Mouse (Mus musculus) intestine, embryonic 15.5 days (tissue): ENCODE data around the gene 7530416G11Rik. TPM values are rescaled to one million over a fixed set of nuclear protein-coding genes. Genes with fewer than 3 reads are reported as not detected.
A peak's percentile ranks its signal among the peaks of the same experiment; 100 is the strongest.

Source experiments
- ATAC-seq: fragments of 200-750 bp; cut with Nextera tagmentation; 2 replicates; pipeline ENCODE4 v1.8.0; 2017; ENCODE audit warnings: moderate TSS enrichment, moderate library complexity
- H3K27ac ChIP-seq: fragments of 300-500 bp; sonication (generic); 2 replicates; pipeline ENCODE4 v1.5.1; 2015; ENCODE audit warnings: mild to moderate bottlenecking, inconsistent platforms
- H3K27me3 ChIP-seq: fragments of 300-500 bp; sonication (generic); replicated peaks from 2 replicates; pipeline ENCODE4 v1.6.1; 2015; ENCODE audit warnings: inconsistent platforms
- H3K36me3 ChIP-seq: fragments of 300-500 bp; sonication (generic); 2 replicates; pipeline ENCODE4 v1.6.1; 2015; ENCODE audit warnings: inconsistent platforms
- H3K4me1 ChIP-seq: fragments of 300-500 bp; sonication (generic); replicated peaks from 2 replicates; pipeline ENCODE4 v1.6.1; 2015; ENCODE audit warnings: inconsistent platforms
- H3K4me2 ChIP-seq: fragments of 300-500 bp; sonication (generic); replicated peaks from 2 replicates; pipeline ENCODE4 v1.6.1; 2015; ENCODE audit warnings: mild to moderate bottlenecking, inconsistent platforms
- H3K4me3 ChIP-seq: fragments of 300-500 bp; sonication (generic); replicated peaks from 2 replicates; pipeline ENCODE4 v1.5.1; 2015; ENCODE audit warnings: inconsistent platforms
- H3K9ac ChIP-seq: fragments of 300-500 bp; sonication (generic); 2 replicates; pipeline ENCODE4 v1.6.1; 2015; ENCODE audit warnings: inconsistent platforms
- H3K9me3 ChIP-seq: fragments of 300-500 bp; sonication (generic); 2 replicates; pipeline ENCODE4 v1.6.1; 2016; ENCODE audit warnings: inconsistent platforms
- WGBS: fragments of 180-500 bp; shearing (Covaris S2); methylation state at CpG from one replicate; pipeline ENCODE4 v1.1.7; 2015; 5-methylcytosine and 5-hydroxymethylcytosine counted together
- polyA plus RNA-seq: library from polyadenylated mRNA; unstranded; fragments of >200 nt; fragmentation: Nextera tagmentation; extraction: Ambion mirVana; gene quantifications from 2 replicates; pipeline ENCODE4 v1.2.1, GENCODE M21; 2015

Gene 7530416G11Rik
- not detected in 2 replicates for polyA plus RNA-seq

DNA sequence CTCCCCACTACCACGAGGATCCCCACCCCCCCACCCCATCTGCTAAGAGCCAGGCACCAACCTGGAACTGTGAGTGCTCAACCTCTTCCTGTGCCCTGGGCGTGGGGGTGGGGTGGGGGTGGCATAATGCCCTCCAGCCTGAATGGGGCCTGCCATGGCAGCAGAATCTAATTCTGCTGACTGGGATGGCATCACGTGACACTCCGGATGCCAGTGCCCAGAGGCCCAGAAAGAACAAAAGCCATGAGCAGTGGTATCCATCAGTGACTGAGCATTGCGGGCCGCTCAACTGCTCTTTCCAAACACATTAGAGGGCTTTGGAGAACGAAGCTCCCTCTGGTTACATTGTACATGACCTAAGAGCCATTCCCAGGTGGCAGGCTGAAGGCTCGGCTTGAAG, at the start of gene 7530416G11Rik:
Gene 7530416G11Rik, minus strand, starts transcription at position 101 of the 400 bp plus-strand sequence.
- Histone ChIP-seq H3K36me3 (no peaks in the 10 kb centered on the region), H3K27ac (no peak within 1 kb of the TSS), H3K9me3 (no peaks in the 10 kb centered on the region), H3K4me2 (no peak within 1 kb of the TSS), H3K4me3 (no peak within 1 kb of the TSS), H3K4me1 (no peaks in the 10 kb centered on the region), H3K9ac (no peak within 1 kb of the TSS), H3K27me3 (no peaks in the 10 kb centered on the region)
- ATAC-seq: no peak
- WGBS: 83% methylated on average over 8 of the region's 8 CpGs

DNA sequence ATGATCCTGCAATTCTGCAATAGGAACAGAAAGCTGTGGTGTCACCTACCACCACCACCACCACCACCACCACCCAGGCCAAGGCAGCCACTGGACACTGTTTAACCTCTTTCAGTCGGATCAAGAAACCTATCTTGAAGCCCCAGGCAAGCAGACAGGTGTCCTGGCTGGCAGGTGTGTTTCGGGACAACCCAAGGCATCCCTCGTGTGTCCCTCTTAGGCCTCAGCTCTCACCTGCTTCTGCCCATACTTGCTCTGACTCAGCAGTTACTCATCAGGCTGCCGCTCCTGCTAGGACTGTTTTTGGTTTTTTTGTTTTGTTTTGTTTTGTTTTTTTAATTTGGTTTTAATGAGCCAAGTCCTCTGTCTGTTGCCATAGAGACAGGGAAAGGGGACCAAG, 43.5 kb upstream of the 7530416G11Rik start:
- Histone ChIP-seq H3K27me3 (no peaks in the 10 kb centered on the region), H3K9ac (no peak overlapping the region), H3K27ac (no peak overlapping the region), H3K4me1 (no peaks in the 10 kb centered on the region), H3K4me3 (no peak overlapping the region), H3K36me3 (no peaks in the 10 kb centered on the region), H3K4me2 (no peak overlapping the region), H3K9me3 (no peaks in the 10 kb centered on the region)
- ATAC-seq: no peak
- WGBS: 76% methylated on average over 4 of the region's 4 CpGs

GRCm38 (mm10) chr15:85545369-85545768, 42.3 kb upstream of the 7530416G11Rik start:
- H3K36me3 ChIP-seq: no peaks in the 10 kb centered on the region
- H3K4me3 ChIP-seq: no peak overlapping the region
- H3K9me3 ChIP-seq: no peaks in the 10 kb centered on the region
- H3K4me2 ChIP-seq: no peak overlapping the region
- no peak for ATAC-seq
- H3K27me3 ChIP-seq: no peaks in the 10 kb centered on the region
- H3K27ac ChIP-seq: no peak overlapping the region
- 70% methylated on average over 5 of the region's 5 CpGs for WGBS
- no peaks in the 10 kb centered on the region for H3K4me1 ChIP-seq
- no peak overlapping the region for H3K9ac ChIP-seq

- Histone ChIP-seq H3K27ac (no peak overlapping the region), H3K4me1 (no peaks in the 10 kb centered on the region), H3K4me3 (no peak overlapping the region), H3K27me3 (no peaks in the 10 kb centered on the region), H3K36me3 (no peaks in the 10 kb centered on the region), H3K9me3 (no peaks in the 10 kb centered on the region), H3K9ac (no peak overlapping the region), H3K4me2 (no peak overlapping the region)
- ATAC-seq: no peak
- 56% methylated on average over 11 of the region's 11 CpGs for WGBS
Observed at GRCm38 (mm10) chr15:85538170-85538569, 35.1 kb upstream of the 7530416G11Rik start.

DNA sequence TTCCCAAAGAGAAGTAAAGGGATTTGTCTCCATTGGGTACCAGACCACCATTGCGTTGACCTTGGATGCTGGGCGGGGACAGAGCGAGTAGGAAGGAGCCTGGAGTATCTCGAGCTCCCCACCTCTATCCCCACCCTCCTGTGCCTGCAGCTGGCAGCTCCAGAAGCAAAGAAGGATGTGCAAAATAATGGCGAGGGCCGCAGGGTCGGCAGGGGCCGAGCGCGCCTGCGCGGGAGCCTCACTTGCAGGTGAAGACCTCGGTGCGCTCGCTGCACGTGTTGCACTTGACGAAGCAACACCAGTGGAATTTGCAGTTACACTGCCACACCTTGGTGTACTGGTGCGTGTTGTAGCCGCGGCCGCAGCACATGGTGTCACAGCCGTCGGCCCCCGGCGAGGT, 34.1 kb upstream of the 7530416G11Rik start:
- 78% methylated on average over 25 of the region's 25 CpGs for WGBS
- Histone ChIP-seq H3K9me3 (no peaks in the 10 kb centered on the region), H3K4me3 (no peak overlapping the region), H3K4me2 (no peak overlapping the region), H3K9ac (no peak overlapping the region), H3K4me1 (no peaks in the 10 kb centered on the region), H3K27ac (no peak overlapping the region), H3K27me3 (no peaks in the 10 kb centered on the region), H3K36me3 (no peaks in the 10 kb centered on the region)
- no peak for ATAC-seq

DNA sequence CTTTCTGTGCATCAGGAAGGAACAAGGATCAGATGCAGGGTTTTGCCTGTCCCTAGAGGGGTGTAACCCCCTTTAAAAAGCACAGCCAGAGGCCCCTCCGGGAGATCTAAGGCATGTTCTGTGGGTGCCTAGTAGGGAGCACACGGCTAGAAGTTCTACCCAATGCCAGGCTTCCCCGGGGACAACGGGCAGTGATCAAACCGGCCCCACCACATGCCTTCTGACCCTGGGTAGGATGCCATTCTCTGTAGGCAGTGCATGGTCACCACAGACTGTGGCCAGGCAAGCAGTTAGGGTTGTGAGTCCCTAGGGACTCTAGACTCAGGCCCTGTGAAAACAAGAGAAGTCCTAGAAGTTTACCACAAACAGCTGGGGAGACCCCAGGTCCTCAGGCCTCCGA, 31.6 kb upstream of the 7530416G11Rik start:
- no peaks in the 10 kb centered on the region for H3K9me3 ChIP-seq
- H3K36me3 ChIP-seq: no peaks in the 10 kb centered on the region
- H3K4me2 ChIP-seq: no peak overlapping the region
- no peak for ATAC-seq
- no peak overlapping the region for H3K4me3 ChIP-seq
- H3K27me3 ChIP-seq: no peaks in the 10 kb centered on the region
- WGBS: 83% methylated on average over 6 of the region's 6 CpGs
- H3K4me1 ChIP-seq: no peaks in the 10 kb centered on the region
- no peak overlapping the region for H3K27ac ChIP-seq
- H3K9ac ChIP-seq: no peak overlapping the region

GRCm38 (mm10) chr15:85534215-85534614, 31.2 kb upstream of the 7530416G11Rik start:
- H3K4me1 ChIP-seq: no peaks in the 10 kb centered on the region
- WGBS: 58% methylated on average over 8 of the region's 8 CpGs
- no peak overlapping the region for H3K27ac ChIP-seq
- no peak overlapping the region for H3K4me3 ChIP-seq
- H3K9me3 ChIP-seq: no peaks in the 10 kb centered on the region
- ATAC-seq: no peak
- H3K4me2 ChIP-seq: no peak overlapping the region
- H3K9ac ChIP-seq: no peak overlapping the region
- no peaks in the 10 kb centered on the region for H3K36me3 ChIP-seq
- H3K27me3 ChIP-seq: no peaks in the 10 kb centered on the region

- ATAC-seq: no peak
- no peaks in the 10 kb centered on the region for H3K4me1 ChIP-seq
- no peaks in the 10 kb centered on the region for H3K36me3 ChIP-seq
- H3K4me3 ChIP-seq: no peak overlapping the region
- 77% methylated on average over 3 of the region's 3 CpGs for WGBS
- no peaks in the 10 kb centered on the region for H3K9me3 ChIP-seq
- H3K27ac ChIP-seq: no peak overlapping the region
- H3K4me2 ChIP-seq: no peak overlapping the region
- no peak overlapping the region for H3K9ac ChIP-seq
- H3K27me3 ChIP-seq: no peaks in the 10 kb centered on the region
Observed at GRCm38 (mm10) chr15:85532063-85532462, 29.0 kb upstream of the 7530416G11Rik start.

- WGBS: 54% methylated on average over 3 of the region's 3 CpGs
- no peaks in the 10 kb centered on the region for H3K9me3 ChIP-seq
- no peak overlapping the region for H3K27ac ChIP-seq
- H3K27me3 ChIP-seq: no peaks in the 10 kb centered on the region
- no peaks in the 10 kb centered on the region for H3K36me3 ChIP-seq
- H3K4me1 ChIP-seq: no peaks in the 10 kb centered on the region
- H3K4me3 ChIP-seq: no peak overlapping the region
- no peak overlapping the region for H3K9ac ChIP-seq
- ATAC-seq: no peak
- no peak overlapping the region for H3K4me2 ChIP-seq
Observed at GRCm38 (mm10) chr15:85529911-85530310, 26.9 kb upstream of the 7530416G11Rik start.

DNA sequence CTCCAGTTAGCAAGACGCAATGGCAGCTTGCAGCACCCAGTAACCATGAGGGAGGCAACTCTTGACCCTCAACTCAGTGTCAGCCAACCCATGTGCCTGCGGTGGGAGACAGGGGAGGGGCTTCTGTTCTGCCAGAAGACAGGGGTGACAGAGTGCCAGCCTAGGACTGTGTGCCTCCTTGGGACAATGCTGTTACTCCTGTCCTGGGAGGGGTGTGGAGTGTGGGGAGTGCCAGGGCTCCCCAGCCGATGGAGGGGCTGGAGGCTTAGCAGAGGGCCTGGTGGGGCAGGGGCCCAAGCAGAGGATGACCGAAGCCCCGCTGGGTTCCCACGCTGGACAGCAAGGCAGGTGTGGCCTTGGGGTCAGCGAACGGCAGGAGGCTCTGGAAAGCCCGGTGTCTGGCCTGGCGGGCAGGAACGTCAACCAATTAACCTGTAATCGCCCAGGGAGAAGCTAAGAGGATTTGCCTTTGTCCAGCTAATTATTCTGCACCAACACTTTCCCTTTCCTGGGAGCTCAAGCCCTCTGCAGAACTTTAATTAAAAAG, 21.4 kb upstream of the 7530416G11Rik start:
- WGBS: 53% methylated on average over 12 of the region's 12 CpGs
- no peak overlapping the region for H3K9ac ChIP-seq
- H3K4me2 ChIP-seq: no peak overlapping the region
- H3K36me3 ChIP-seq: no peaks in the 10 kb centered on the region
- peaks cover 13% of the 10 kb centered on the region for H3K4me1 ChIP-seq
- no peak overlapping the region for H3K27ac ChIP-seq
- 0 out of 2 replicates have a peak, but pooled peaks cover 3% of the 10 kb centered on the region for H3K27me3 ChIP-seq
- no peaks in the 10 kb centered on the region for H3K9me3 ChIP-seq
- ATAC-seq: no peak
- H3K4me3 ChIP-seq: no peak overlapping the region

- Histone ChIP-seq H3K9ac (no peak overlapping the region), H3K4me3 (no peak overlapping the region), H3K36me3 (no peaks in the 10 kb centered on the region), H3K27me3 (0 out of 2 replicates have a peak, but pooled peaks cover 3% of the 10 kb centered on the region), H3K9me3 (no peaks in the 10 kb centered on the region), H3K4me1 (peaks cover 13% of the 10 kb centered on the region), H3K4me2 (peak overlapping the region; percentile 47), H3K27ac (no peak overlapping the region)
- 5% methylated on average over 14 of the region's 14 CpGs for WGBS
- peak; percentile 69 for ATAC-seq
Observed at GRCm38 (mm10) chr15:85523173-85523991, 20.4 kb upstream of the 7530416G11Rik start.

GRCm38 (mm10) chr15:85519438-85519837, 16.4 kb upstream of the 7530416G11Rik start:
- WGBS: 59% methylated on average over 4 of the region's 4 CpGs
- Histone ChIP-seq H3K4me2 (no peak overlapping the region), H3K9me3 (no peaks in the 10 kb centered on the region), H3K27ac (no peak overlapping the region), H3K4me3 (no peak overlapping the region), H3K27me3 (0 out of 2 replicates have a peak, but pooled peaks cover under 1% of the 10 kb centered on the region), H3K9ac (no peak overlapping the region), H3K4me1 (peaks cover 13% of the 10 kb centered on the region), H3K36me3 (no peaks in the 10 kb centered on the region)
- peak; percentile 65 for ATAC-seq
